Mouse (Mus musculus): ENCODE results near the gene Osbpl2.

GRCm38 (mm10) chr2:180086637-180087027, 32.5 kb upstream of the Osbpl2 start:
- no peak for TF ChIP-seq TAL1 (IDR thresholded peaks at IDR 0.05; ENCODE audit: low read length)
- no peak for TF ChIP-seq GATA1 (IDR thresholded peaks at IDR 0.05; ENCODE audit: low read length)
